Mouse (Mus musculus) heart, embryonic 15.5 days (tissue): Measurements from ENCODE around the gene Arid4a. TPM values are rescaled to one million over a fixed set of nuclear protein-coding genes. Genes with fewer than 3 reads are reported as not detected.
"Not testable (repeated sequence)": the region's sequence is repeated elsewhere in the genome, so short reads cannot be mapped to it uniquely, and the experiment has no call there.

Experiments
- ATAC-seq: fragments of 200-750 bp; cut with Nextera tagmentation; replicated peaks from 2 replicates; pipeline ENCODE4 v1.8.0; 2017; ENCODE audit warnings: low read depth, moderate TSS enrichment; ENCODE audit not compliant: insufficient number of reproducible peaks, insufficient read depth, low FRiP score
- H3K27ac ChIP-seq: fragments of 300-500 bp; sonication (generic); 2 replicates; pipeline ENCODE4 v1.5.1; 2015; ENCODE audit warnings: mild to moderate bottlenecking, inconsistent platforms
- H3K27me3 ChIP-seq: fragments of 300-500 bp; sonication (generic); 2 replicates; pipeline ENCODE4 v1.6.1; 2015; ENCODE audit warnings: inconsistent platforms
- H3K36me3 ChIP-seq: fragments of 300-500 bp; sonication (generic); 2 replicates; pipeline ENCODE4 v1.6.1; 2015; ENCODE audit warnings: mild to moderate bottlenecking, inconsistent platforms
- H3K4me1 ChIP-seq: fragments of 300-500 bp; sonication (generic); replicated peaks from 2 replicates; pipeline ENCODE4 v1.6.1; 2015; ENCODE audit warnings: inconsistent platforms
- H3K4me2 ChIP-seq: fragments of 300-500 bp; sonication (generic); 2 replicates; pipeline ENCODE4 v1.6.1; 2015; ENCODE audit warnings: inconsistent platforms, mild to moderate bottlenecking, moderate library complexity
- H3K4me3 ChIP-seq: fragments of 300-500 bp; sonication (generic); 2 replicates; pipeline ENCODE4 v1.5.1; 2015; ENCODE audit warnings: mild to moderate bottlenecking, inconsistent platforms
- H3K9ac ChIP-seq: fragments of 300-500 bp; sonication (generic); 2 replicates; pipeline ENCODE4 v1.6.1; 2015; ENCODE audit warnings: mild to moderate bottlenecking, inconsistent platforms
- H3K9me3 ChIP-seq: fragments of 300-500 bp; sonication (generic); replicated peaks from 2 replicates; pipeline ENCODE4 v1.6.1; 2016; ENCODE audit warnings: inconsistent platforms
- WGBS: fragments of 180-500 bp; shearing (Covaris S2); methylation state at CpG from one replicate; pipeline ENCODE4 v1.1.7; 2015; ENCODE audit warnings: mixed read lengths; 5-methylcytosine and 5-hydroxymethylcytosine counted together
- polyA plus RNA-seq: library from polyadenylated mRNA; unstranded; fragments of >200 nt; fragmentation: Nextera tagmentation; extraction: Ambion mirVana; gene quantifications from 2 replicates; pipeline ENCODE4 v1.2.1, GENCODE M21; 2015

The Arid4a gene
- polyA plus RNA-seq, 1 experiment from 2014 or later = 25.4 TPM

GRCm38 (mm10) chr12:71055537-71055936 lies 39.7 kb downstream of the Arid4a start:
- no peak overlapping the region for H3K4me2 ChIP-seq
- no peaks in the 10 kb centered on the region for H3K9me3 ChIP-seq
- no peaks in the 10 kb centered on the region for H3K27me3 ChIP-seq
- no peak overlapping the region for H3K9ac ChIP-seq
- H3K36me3 ChIP-seq = peaks cover 7% of the 10 kb centered on the region; the same call in 1 of the 2 replicates
- no peak for ATAC-seq
- 79% methylated on average over 3 of the region's 3 CpGs for WGBS
- H3K4me3 ChIP-seq = no peak overlapping the region
- no peak overlapping the region for H3K27ac ChIP-seq
- peaks cover 10% of the 10 kb centered on the region for H3K4me1 ChIP-seq

DNA sequence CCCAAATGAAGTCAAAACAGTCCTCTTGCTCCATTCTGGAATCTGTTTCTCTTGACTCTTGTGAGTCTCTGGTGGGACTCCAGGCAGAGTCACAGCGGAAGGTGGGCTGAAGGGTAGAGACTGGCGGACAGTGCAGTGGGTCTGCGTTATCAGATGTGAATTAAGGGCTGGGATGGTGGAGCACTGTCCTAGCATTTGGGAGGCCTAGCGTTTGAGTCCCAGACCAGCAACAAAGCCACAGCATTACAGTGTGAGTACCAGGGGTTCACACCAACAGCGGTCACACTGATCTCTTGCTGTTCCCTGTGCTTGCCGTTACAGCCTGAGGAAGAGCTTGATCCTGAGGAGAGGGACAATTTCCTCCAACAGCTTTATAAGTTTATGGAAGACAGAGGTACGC lies 44.0 kb downstream of the Arid4a start:
- H3K27ac ChIP-seq = no peak overlapping the region
- no peak overlapping the region for H3K9ac ChIP-seq
- H3K4me3 ChIP-seq = no peak overlapping the region
- no peaks in the 10 kb centered on the region for H3K9me3 ChIP-seq
- H3K4me2 ChIP-seq = no peak overlapping the region
- no peak for ATAC-seq
- WGBS = 98% methylated on average over 7 of the region's 7 CpGs
- H3K4me1 ChIP-seq = no peaks in the 10 kb centered on the region
- peaks cover 31% of the 10 kb centered on the region for H3K36me3 ChIP-seq
- no peaks in the 10 kb centered on the region for H3K27me3 ChIP-seq

DNA sequence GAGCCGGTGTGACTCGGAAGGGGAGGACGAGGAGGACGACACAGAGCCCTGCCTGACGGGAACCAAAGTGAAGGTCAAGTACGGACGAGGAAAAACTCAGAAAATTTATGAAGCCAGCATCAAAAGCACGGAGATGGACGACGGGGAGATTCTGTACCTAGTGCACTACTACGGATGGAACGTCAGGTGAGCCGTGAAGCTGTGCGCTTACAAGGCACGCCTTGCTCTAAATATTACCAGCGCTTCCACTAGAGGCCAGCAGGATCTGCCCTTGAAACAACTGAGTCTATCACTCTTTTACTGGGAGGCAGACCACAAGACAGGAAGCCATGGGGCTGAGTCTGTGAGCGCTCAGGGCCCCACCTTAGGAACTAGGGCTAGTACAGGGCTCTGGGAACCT lies 54.1 kb downstream of the Arid4a start:
- ATAC-seq = no peak
- 91% methylated on average over 17 of the region's 17 CpGs for WGBS
- Histone ChIP-seq H3K27me3 (no peaks in the 10 kb centered on the region), H3K27ac (no peak overlapping the region), H3K4me3 (no peak overlapping the region), H3K9ac (no peak overlapping the region), H3K9me3 (no peaks in the 10 kb centered on the region), H3K4me1 (no peaks in the 10 kb centered on the region), H3K36me3 (peaks cover 69% of the 10 kb centered on the region), H3K4me2 (no peak overlapping the region)

DNA sequence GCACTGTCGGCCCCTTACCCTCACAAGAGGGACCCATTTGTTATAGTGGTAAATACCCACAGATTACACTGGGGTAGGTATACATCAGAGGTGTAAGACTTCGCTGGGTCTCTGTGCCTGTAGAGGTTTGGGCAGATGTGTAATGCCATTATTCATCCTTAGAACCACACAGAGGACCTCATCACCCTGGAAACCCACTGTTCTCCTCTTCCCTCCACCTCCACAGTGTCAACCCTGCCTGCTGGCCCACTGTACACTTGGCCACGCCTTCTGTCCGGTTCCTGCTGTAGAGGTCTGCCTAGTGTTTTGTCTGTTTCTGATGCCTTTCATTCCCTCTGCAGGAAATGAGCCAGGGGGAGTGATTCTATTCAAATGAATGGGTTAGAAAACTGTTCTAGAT lies 56.3 kb downstream of the Arid4a start:
- no peaks in the 10 kb centered on the region for H3K27me3 ChIP-seq
- H3K27ac ChIP-seq = no peak overlapping the region
- no peak overlapping the region for H3K4me2 ChIP-seq
- WGBS = 84% methylated on average over 4 of the region's 4 CpGs
- H3K36me3 ChIP-seq = peaks cover 83% of the 10 kb centered on the region
- H3K9ac ChIP-seq = no peak overlapping the region
- H3K4me3 ChIP-seq = no peak overlapping the region
- no peaks in the 10 kb centered on the region for H3K4me1 ChIP-seq
- no peak for ATAC-seq
- no peaks in the 10 kb centered on the region for H3K9me3 ChIP-seq

DNA sequence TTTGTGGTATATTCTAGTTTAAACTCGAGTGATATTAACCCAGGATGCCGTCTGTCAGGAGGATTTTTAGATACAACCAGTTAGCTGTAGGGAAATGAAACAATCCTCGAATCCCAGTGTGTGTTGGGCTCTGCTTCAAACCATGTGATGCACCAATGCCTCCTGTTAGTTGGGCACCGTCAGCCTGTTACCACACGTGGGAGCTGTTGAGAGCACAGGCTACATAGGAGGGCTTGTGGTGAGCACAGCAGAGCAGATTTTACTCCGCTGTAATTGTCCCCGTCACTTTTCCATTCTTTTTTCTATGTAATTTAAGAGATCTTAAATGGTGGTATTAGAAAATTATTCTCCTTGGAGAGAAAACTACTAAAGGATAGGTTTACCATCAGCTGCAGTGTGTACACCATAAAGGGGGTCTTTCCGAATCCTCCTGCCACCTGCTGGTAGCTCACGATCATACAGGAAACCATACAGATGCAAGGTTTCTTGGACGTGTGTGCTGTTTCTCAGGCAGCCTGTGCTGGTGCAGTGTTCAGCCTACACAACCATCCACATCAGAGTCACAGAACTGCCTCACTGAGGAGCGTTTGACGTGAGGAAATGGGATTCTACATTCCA lies 57.4 kb downstream of the Arid4a start:
- 0 out of 2 replicates have a peak, but pooled peaks have one; percentile 47 for ATAC-seq
- no peaks in the 10 kb centered on the region for H3K9me3 ChIP-seq

DNA sequence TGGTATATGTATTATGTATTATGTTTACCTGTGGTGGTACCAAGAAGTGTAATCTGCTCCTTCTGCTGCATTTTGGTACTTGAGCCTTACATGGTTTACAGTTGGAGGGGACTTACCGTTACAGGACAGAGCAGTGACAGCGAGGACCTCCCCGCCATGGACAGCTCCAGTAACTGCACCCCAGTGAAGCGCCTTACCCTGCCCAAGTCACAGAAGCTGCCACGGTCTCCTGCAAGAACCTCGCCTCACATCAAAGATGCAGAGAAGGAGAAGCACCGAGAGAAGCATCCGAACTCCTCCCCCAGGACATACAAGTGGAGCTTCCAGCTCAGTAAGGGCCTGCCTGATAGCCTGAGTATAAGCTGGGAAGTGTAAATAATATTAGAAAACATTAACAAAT lies 70.5 kb downstream of the Arid4a start:
- Histone ChIP-seq H3K27me3 (no peaks in the 10 kb centered on the region), H3K4me1 (no peaks in the 10 kb centered on the region), H3K9ac (no peak overlapping the region), H3K4me2 (no peak overlapping the region), H3K27ac (no peak overlapping the region), H3K4me3 (no peak overlapping the region), H3K9me3 (no peaks in the 10 kb centered on the region), H3K36me3 (peaks cover 17% of the 10 kb centered on the region)
- no peak for ATAC-seq
- WGBS = 92% methylated on average over 8 of the region's 8 CpGs

More for the DNA sequence above, 57.4 kb downstream of the Arid4a start:
- H3K27me3 ChIP-seq = no peaks in the 10 kb centered on the region
- no peak overlapping the region for H3K4me3 ChIP-seq
- no peaks in the 10 kb centered on the region for H3K4me1 ChIP-seq
- WGBS = 59% methylated on average over 12 of the region's 12 CpGs
- no peak overlapping the region for H3K27ac ChIP-seq
- peaks cover 71% of the 10 kb centered on the region for H3K36me3 ChIP-seq
- no peak overlapping the region for H3K4me2 ChIP-seq
- H3K9ac ChIP-seq = no peak overlapping the region

DNA sequence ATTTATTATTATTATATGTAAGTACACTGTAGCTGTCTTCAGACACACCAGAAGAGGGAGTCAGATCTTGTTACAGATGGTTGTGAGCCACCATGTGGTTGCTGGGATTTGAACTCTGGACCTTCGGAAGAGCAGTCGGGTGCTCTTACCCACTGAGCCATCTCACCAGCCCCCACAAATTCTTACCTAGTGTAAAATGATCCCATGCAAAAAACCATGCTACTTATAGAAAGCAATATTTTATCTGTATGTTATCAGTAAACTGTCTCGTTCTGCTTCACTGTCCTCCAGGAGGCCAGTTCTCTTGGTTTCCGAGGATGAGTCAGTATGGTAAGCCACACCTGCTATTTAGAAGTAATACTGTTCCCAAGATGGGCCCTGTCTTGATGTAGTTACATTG lies 88.5 kb downstream of the Arid4a start:
- H3K9ac ChIP-seq, H3K27ac ChIP-seq, H3K9me3 ChIP-seq, H3K36me3 ChIP-seq, H3K4me2 ChIP-seq, H3K4me3 ChIP-seq, H3K4me1 ChIP-seq, H3K27me3 ChIP-seq, ATAC-seq: not testable (repeated sequence)
- 75% methylated on average over 4 of the region's 4 CpGs for WGBS

- H3K4me1 ChIP-seq = peaks cover 7% of the 10 kb centered on the region
- H3K9ac ChIP-seq = no peak overlapping the region
- ATAC-seq = no peak
- H3K9me3 ChIP-seq = no peaks in the 10 kb centered on the region
- WGBS = 85% methylated on average over 6 of the region's 6 CpGs
- H3K4me3 ChIP-seq = no peak overlapping the region
- H3K27ac ChIP-seq = no peak overlapping the region
- H3K4me2 ChIP-seq = no peak overlapping the region
- no peaks in the 10 kb centered on the region for H3K27me3 ChIP-seq
- H3K36me3 ChIP-seq = no peaks in the 10 kb centered on the region
These were observed 91.5 kb downstream of the Arid4a start for GRCm38 (mm10) chr12:71107216-71107771.

GRCm38 (mm10) chr12:71111331-71111730 lies 95.5 kb downstream of the Arid4a start, which contains the start of gene Tomm20l:
Gene Tomm20l, plus strand, starts transcription at chr12:71111428.
- H3K27me3 ChIP-seq = no peaks in the 10 kb centered on the region
- no peak within 1 kb of the TSS for H3K27ac ChIP-seq
- H3K4me1 ChIP-seq = peaks cover 26% of the 10 kb centered on the region
- H3K9ac ChIP-seq = peak within 1 kb of the TSS; percentile 18; the same call in 1 of the 2 replicates
- H3K4me2 ChIP-seq = peak within 1 kb of the TSS; percentile 66
- H3K36me3 ChIP-seq = no peaks in the 10 kb centered on the region
- no peaks in the 10 kb centered on the region for H3K9me3 ChIP-seq
- H3K4me3 ChIP-seq = peak within 1 kb of the TSS; percentile 36
- WGBS = 10% methylated on average over 33 of the region's 33 CpGs
- ATAC-seq = no peak

GRCm38 (mm10) chr12:71113074-71113473 lies 97.3 kb downstream of the Arid4a start:
- no peaks in the 10 kb centered on the region for H3K9me3 ChIP-seq
- peaks cover 27% of the 10 kb centered on the region for H3K4me1 ChIP-seq
- peak overlapping the region; percentile 57 for H3K27ac ChIP-seq
- H3K27me3 ChIP-seq = no peaks in the 10 kb centered on the region
- no peaks in the 10 kb centered on the region for H3K36me3 ChIP-seq
- H3K4me2 ChIP-seq = peak overlapping the region; percentile 52
- WGBS = 26% methylated on average over 10 of the region's 10 CpGs
- 0 out of 2 replicates have a peak, but pooled peaks have one; percentile 43 for ATAC-seq
- no peak overlapping the region for H3K9ac ChIP-seq
- peak overlapping the region; percentile 13 for H3K4me3 ChIP-seq

GRCm38 (mm10) chr12:71113675-71114288 lies 98.0 kb downstream of the Arid4a start:
- Histone ChIP-seq H3K4me2 (peak overlapping the region; percentile 52), H3K27me3 (no peaks in the 10 kb centered on the region), H3K4me1 (peaks cover 27% of the 10 kb centered on the region), H3K9ac (no peak overlapping the region), H3K27ac (peak overlapping the region; percentile 57), H3K9me3 (no peaks in the 10 kb centered on the region), H3K4me3 (peak overlapping the region; percentile 13), H3K36me3 (no peaks in the 10 kb centered on the region)
- peak; percentile 23; the same call in 1 of the 2 replicates for ATAC-seq
- WGBS = 31% methylated on average over 12 of the region's 12 CpGs
